Mouse (Mus musculus): ENCODE measurements around the gene B020004J07Rik. TPM values are rescaled to one million over a fixed set of nuclear protein-coding genes. Genes with fewer than 3 reads are reported as not detected.
A peak's percentile ranks its signal among the peaks of the same experiment; 100 is the strongest.
"Not testable (repeated sequence)": the region's sequence is repeated elsewhere in the genome, so short reads cannot be mapped to it uniquely, and the experiment has no call there.

Gene B020004J07Rik
- not detected in 2 replicates for polyA plus RNA-seq (2014; fragmentation: Nextera tagmentation; extraction: Ambion mirVana)

- not testable (repeated sequence) for ATAC-seq (ENCODE audit: low FRiP score, low TSS enrichment); H3K9ac ChIP-seq (replicated peaks; ENCODE audit: low read length); H3K4me3 ChIP-seq (replicated peaks; ENCODE audit: low read depth, low read length); H3K9me3 ChIP-seq (ENCODE audit: control insufficient read depth, low read length); H3K27ac ChIP-seq (replicated peaks; ENCODE audit: low read depth, low read length); DNase-seq; H3K36me3 ChIP-seq (ENCODE audit: control insufficient read depth, insufficient read depth, low read length); H3K4me2 ChIP-seq (ENCODE audit: low read length); H3K27me3 ChIP-seq (ENCODE audit: control insufficient read depth, insufficient read depth, low read length); H3K4me1 ChIP-seq (ENCODE audit: control insufficient read depth, insufficient read depth, low read length)
- 87% methylated on average over 4 of the region's 4 CpGs for WGBS
Observed at GRCm38 (mm10) chr4:101843923-101844322, at the start of gene B020004J07Rik. B020004J07Rik (minus strand) TSS chr4:101844023.

GRCm38 (mm10) chr4:101889377-101889776 lies 45.6 kb upstream of the B020004J07Rik start:
- Histone ChIP-seq H3K27me3 (ENCODE audit: control insufficient read depth, insufficient read depth, low read length) (no peaks in the 10 kb centered on the region), H3K4me2 (ENCODE audit: low read length) (no peak overlapping the region), H3K4me3 (replicated peaks; ENCODE audit: low read depth, low read length) (no peak overlapping the region), H3K36me3 (ENCODE audit: control insufficient read depth, insufficient read depth, low read length) (no peaks in the 10 kb centered on the region), H3K27ac (replicated peaks; ENCODE audit: low read depth, low read length) (no peak overlapping the region), H3K4me1 (ENCODE audit: control insufficient read depth, insufficient read depth, low read length) (no peaks in the 10 kb centered on the region), H3K9me3 (ENCODE audit: control insufficient read depth, low read length) (no peaks in the 10 kb centered on the region), H3K9ac (replicated peaks; ENCODE audit: low read length) (no peak overlapping the region)
- DNase-seq (no peak), ATAC-seq (ENCODE audit: low FRiP score, low TSS enrichment) (no peak)

GRCm38 (mm10) chr4:101883641-101884040 lies 39.8 kb upstream of the B020004J07Rik start:
- DNase-seq (no peak), ATAC-seq (ENCODE audit: low FRiP score, low TSS enrichment) (no peak)
- Histone ChIP-seq H3K9me3 (ENCODE audit: control insufficient read depth, low read length) (no peaks in the 10 kb centered on the region), H3K9ac (replicated peaks; ENCODE audit: low read length) (no peak overlapping the region), H3K36me3 (ENCODE audit: control insufficient read depth, insufficient read depth, low read length) (no peaks in the 10 kb centered on the region), H3K27me3 (ENCODE audit: control insufficient read depth, insufficient read depth, low read length) (no peaks in the 10 kb centered on the region), H3K27ac (replicated peaks; ENCODE audit: low read depth, low read length) (no peak overlapping the region), H3K4me2 (ENCODE audit: low read length) (no peak overlapping the region), H3K4me1 (ENCODE audit: control insufficient read depth, insufficient read depth, low read length) (no peaks in the 10 kb centered on the region), H3K4me3 (replicated peaks; ENCODE audit: low read depth, low read length) (no peak overlapping the region)
- WGBS = 50% methylated on average over 3 of the region's 3 CpGs

GRCm38 (mm10) chr4:101875687-101876086 lies 31.9 kb upstream of the B020004J07Rik start:
- DNase-seq; H3K9me3 ChIP-seq (ENCODE audit: control insufficient read depth, low read length); ATAC-seq (ENCODE audit: low FRiP score, low TSS enrichment); H3K9ac ChIP-seq (replicated peaks; ENCODE audit: low read length); H3K4me1 ChIP-seq (ENCODE audit: control insufficient read depth, insufficient read depth, low read length); H3K4me2 ChIP-seq (ENCODE audit: low read length); H3K27me3 ChIP-seq (ENCODE audit: control insufficient read depth, insufficient read depth, low read length); H3K4me3 ChIP-seq (replicated peaks; ENCODE audit: low read depth, low read length); H3K27ac ChIP-seq (replicated peaks; ENCODE audit: low read depth, low read length); H3K36me3 ChIP-seq (ENCODE audit: control insufficient read depth, insufficient read depth, low read length): not testable (repeated sequence)
- WGBS = 67% methylated on average over 15 of the region's 15 CpGs

- H3K9me3 ChIP-seq (ENCODE audit: control insufficient read depth, low read length); H3K36me3 ChIP-seq (ENCODE audit: control insufficient read depth, insufficient read depth, low read length); H3K4me1 ChIP-seq (ENCODE audit: control insufficient read depth, insufficient read depth, low read length); DNase-seq; H3K27me3 ChIP-seq (ENCODE audit: control insufficient read depth, insufficient read depth, low read length); H3K4me3 ChIP-seq (replicated peaks; ENCODE audit: low read depth, low read length); H3K27ac ChIP-seq (replicated peaks; ENCODE audit: low read depth, low read length); ATAC-seq (ENCODE audit: low FRiP score, low TSS enrichment); H3K9ac ChIP-seq (replicated peaks; ENCODE audit: low read length); H3K4me2 ChIP-seq (ENCODE audit: low read length): not testable (repeated sequence)
- WGBS = 78% methylated on average over 2 of the region's 2 CpGs
Observed at GRCm38 (mm10) chr4:101872031-101872430, 28.2 kb upstream of the B020004J07Rik start.

GRCm38 (mm10) chr4:101862289-101862688 lies 18.5 kb upstream of the B020004J07Rik start:
- H3K9ac ChIP-seq (replicated peaks; ENCODE audit: low read length) = no peak overlapping the region
- no peak for ATAC-seq (ENCODE audit: low FRiP score, low TSS enrichment)
- H3K27ac ChIP-seq (replicated peaks; ENCODE audit: low read depth, low read length) = no peak overlapping the region
- H3K9me3 ChIP-seq (ENCODE audit: control insufficient read depth, low read length) = no peaks in the 10 kb centered on the region
- no peaks in the 10 kb centered on the region for H3K36me3 ChIP-seq (ENCODE audit: control insufficient read depth, insufficient read depth, low read length)
- no peak overlapping the region for H3K4me3 ChIP-seq (replicated peaks; ENCODE audit: low read depth, low read length)
- WGBS = 87% methylated on average over 6 of the region's 6 CpGs
- H3K4me2 ChIP-seq (ENCODE audit: low read length) = no peak overlapping the region
- no peaks in the 10 kb centered on the region for H3K4me1 ChIP-seq (ENCODE audit: control insufficient read depth, insufficient read depth, low read length)
- no peaks in the 10 kb centered on the region for H3K27me3 ChIP-seq (ENCODE audit: control insufficient read depth, insufficient read depth, low read length)
- no peak for DNase-seq

GRCm38 (mm10) chr4:101860873-101861272 lies 17.1 kb upstream of the B020004J07Rik start:
- Histone ChIP-seq H3K4me3 (replicated peaks; ENCODE audit: low read depth, low read length) (no peak overlapping the region), H3K4me2 (ENCODE audit: low read length) (no peak overlapping the region), H3K4me1 (ENCODE audit: control insufficient read depth, insufficient read depth, low read length) (no peaks in the 10 kb centered on the region), H3K27ac (replicated peaks; ENCODE audit: low read depth, low read length) (no peak overlapping the region), H3K9ac (replicated peaks; ENCODE audit: low read length) (no peak overlapping the region), H3K27me3 (ENCODE audit: control insufficient read depth, insufficient read depth, low read length) (no peaks in the 10 kb centered on the region), H3K36me3 (ENCODE audit: control insufficient read depth, insufficient read depth, low read length) (no peaks in the 10 kb centered on the region), H3K9me3 (ENCODE audit: control insufficient read depth, low read length) (no peaks in the 10 kb centered on the region)
- 48% methylated on average over 6 of the region's 6 CpGs for WGBS
- ATAC-seq (ENCODE audit: low FRiP score, low TSS enrichment) (no peak), DNase-seq (peak; percentile 39)

GRCm38 (mm10) chr4:101850908-101851307 lies 7.1 kb upstream of the B020004J07Rik start:
- ATAC-seq (ENCODE audit: low FRiP score, low TSS enrichment) (no peak), DNase-seq (no peak)
- no peaks in the 10 kb centered on the region for H3K27me3 ChIP-seq (ENCODE audit: control insufficient read depth, insufficient read depth, low read length)
- H3K36me3 ChIP-seq (ENCODE audit: control insufficient read depth, insufficient read depth, low read length) = no peaks in the 10 kb centered on the region
- H3K4me2 ChIP-seq (ENCODE audit: low read length) = no peak overlapping the region
- 67% methylated on average over 2 of the region's 2 CpGs for WGBS
- H3K27ac ChIP-seq (replicated peaks; ENCODE audit: low read depth, low read length) = no peak overlapping the region
- H3K9ac ChIP-seq (replicated peaks; ENCODE audit: low read length) = no peak overlapping the region
- peaks cover 10% of the 10 kb centered on the region for H3K9me3 ChIP-seq (ENCODE audit: control insufficient read depth, low read length)
- no peak overlapping the region for H3K4me3 ChIP-seq (replicated peaks; ENCODE audit: low read depth, low read length)
- no peaks in the 10 kb centered on the region for H3K4me1 ChIP-seq (ENCODE audit: control insufficient read depth, insufficient read depth, low read length)
